Mouse (Mus musculus) neutrophil, adult 5-6 weeks (primary cell): Measurements from ENCODE around the gene Pcif1. TPM values are rescaled to one million over a fixed set of nuclear protein-coding genes. Genes with fewer than 3 reads are reported as not detected.

Experiments used
- ATAC-seq: fragments of 151-379, 151-347 bp; 2 replicates; pipeline ENCODE4 v1.8.0; 2017; ENCODE audit warnings: mild to moderate bottlenecking, moderate TSS enrichment; ENCODE audit not compliant: insufficient number of reproducible peaks, poor library complexity, low FRiP score, severe bottlenecking; ENCODE audit errors: extremely low read depth
- total RNA-seq: library from RNA; stranded (forward); fragments of 200-1000 nt; gene quantifications from 2 replicates; pipeline ENCODE4 v1.2.3, GENCODE M21; 2017

Pcif1 gene
- total RNA-seq, 1 experiment from 2014 or later: 66.9 TPM

DNA sequence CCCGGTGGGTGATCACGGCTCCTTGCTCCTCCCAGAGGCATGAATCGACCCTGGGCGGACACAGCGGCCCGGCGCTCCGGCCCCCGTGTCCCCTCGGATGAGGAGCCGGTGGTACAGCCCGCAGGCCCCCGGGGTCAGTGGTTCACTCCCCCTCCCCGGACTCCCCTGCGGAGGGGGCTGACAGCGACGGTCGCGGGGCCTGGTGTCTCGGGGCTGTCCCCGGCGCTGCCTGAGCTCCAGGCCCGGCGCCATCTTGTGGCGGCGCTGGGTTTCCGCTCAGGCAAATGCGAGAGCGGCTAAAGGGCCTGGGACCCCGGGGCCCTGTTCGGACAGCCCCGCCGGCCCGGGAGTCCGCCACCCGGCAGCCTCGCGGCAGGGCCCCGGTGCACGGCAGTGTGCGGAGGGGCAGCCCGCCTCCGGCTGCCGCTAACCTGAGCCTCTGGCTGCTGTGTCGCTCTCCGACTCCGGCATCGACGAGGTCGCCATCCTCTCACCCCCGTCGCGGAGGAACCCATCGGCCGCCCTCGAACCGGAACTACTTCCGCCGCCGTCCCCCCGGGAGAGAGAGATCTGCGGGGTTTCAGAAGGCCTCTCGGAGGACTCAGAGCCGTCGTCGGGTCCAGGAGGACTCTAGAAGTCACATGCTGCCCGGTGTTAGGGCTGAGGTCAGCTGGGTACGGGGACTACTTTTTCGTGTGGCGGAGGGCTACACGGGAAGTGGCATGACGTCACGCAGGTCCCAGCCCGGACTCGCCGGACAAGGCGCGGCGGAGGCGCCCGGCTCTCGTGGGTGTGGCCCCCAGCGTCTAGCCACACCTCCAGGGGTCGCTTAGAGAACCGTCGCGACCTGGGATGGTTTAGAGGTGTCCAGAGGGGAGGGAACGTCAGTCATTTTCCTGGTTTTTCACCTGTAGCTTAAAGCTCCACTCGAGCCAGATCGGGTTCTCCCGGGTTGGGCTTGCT lies 32.3 kb downstream of the Pcif1 start, which contains the start of gene Zfp335:
TSS of gene Zfp335 (minus strand) at position 672 of the 963 bp plus-strand sequence.
- ATAC-seq: peak; percentile 55

DNA sequence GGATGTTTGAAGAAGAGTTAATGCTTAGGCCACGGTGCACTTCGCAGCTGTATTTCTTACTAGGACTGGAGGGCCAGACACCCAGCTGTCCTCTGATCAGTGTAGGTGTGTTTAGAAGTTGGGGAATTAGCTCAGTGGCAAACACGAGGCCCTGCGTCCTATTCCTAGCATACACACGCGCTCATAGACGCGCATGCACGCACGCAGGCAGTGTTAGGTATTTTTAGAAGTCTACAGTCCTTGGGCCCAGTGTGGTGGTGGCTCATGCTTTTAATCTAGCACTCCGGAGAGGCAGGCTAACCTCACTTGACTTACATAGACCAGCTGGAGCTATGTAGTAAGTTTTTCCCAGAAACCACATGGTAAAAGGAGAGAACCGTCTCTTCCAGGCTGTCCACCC lies 33.0 kb downstream of the Pcif1 start:
- ATAC-seq: no peak

DNA sequence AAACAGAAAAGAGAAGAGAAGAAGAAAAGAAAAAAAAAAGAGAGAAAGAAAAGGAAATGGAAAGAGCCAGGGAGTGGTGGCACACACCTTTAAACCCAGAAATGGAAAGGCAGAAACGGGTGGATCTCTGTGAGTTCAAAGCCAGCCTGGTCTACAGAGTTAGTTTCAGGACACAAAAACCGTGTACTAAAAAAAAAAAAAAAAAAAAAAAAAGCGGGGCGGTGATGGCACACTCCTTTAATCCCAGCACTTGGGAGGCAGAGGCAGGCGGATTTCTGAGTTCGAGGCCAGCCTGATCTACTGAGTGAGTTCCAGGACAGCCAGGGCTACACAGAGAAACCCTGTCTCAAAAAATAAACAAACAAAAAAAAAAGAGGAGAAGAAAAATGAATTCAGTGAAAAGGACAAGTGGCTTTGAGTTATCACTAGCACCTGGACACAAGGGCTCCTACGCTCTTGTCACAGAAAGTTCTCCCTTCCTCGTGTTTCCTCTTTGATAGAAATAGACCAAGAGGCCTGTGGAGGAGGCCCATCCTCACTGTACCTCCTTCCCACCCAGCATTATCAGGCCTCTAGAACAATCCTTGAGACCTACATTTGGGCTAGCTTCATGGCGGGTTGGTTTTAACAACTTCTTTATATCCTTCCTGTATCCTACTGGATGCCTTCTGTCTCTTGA lies 33.8 kb downstream of the Pcif1 start:
- no peak for ATAC-seq

DNA sequence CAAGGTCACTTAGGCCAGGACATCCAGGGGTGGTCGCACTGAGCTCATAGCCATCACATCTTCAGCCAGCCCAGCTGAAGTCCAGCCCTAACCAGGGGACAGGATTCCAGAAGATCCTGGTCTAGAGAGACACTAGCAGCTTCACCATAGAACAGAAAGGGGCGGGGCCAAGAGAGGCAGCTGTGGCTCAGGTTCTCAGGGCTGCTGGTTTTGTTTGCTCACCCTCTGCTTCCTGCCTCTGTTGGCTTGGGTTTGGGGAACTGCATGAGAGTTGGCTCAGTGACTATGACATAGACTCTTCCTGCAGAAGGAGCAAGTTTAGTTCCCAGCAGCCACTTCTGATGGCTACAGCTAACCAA lies 34.3 kb downstream of the Pcif1 start:
- peak; percentile 67 for ATAC-seq

GRCm38 (mm10) chr2:164916820-164917219 lies 37.7 kb downstream of the Pcif1 start:
- ATAC-seq: peak; percentile 51; the same call in 1 of the 2 replicates

DNA sequence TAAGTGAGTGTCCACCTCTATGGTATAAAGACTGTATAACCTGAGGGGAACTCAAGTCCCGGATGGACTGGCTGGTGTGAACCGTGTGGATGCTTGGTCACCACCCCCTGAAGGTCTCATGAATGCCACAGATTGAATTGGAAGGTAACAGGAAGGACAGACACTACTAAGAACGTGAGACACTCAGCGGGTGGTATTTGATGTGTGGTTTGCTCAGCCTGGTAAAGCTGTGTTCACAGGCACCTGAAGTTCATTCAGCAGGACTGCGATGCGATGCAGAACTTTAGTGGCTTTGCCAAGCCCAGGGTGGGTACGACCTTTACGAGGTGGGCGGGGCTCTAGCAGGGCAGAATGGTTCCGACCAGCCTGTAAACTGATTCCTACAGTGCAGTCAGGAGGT lies 38.3 kb downstream of the Pcif1 start:
- ATAC-seq: no peak

GRCm38 (mm10) chr2:164918325-164918724 lies 39.2 kb downstream of the Pcif1 start:
- no peak for ATAC-seq

- no peak for ATAC-seq
Measured at GRCm38 (mm10) chr2:164921984-164922383, 42.9 kb downstream of the Pcif1 start.

GRCm38 (mm10) chr2:164923291-164923690 lies 44.2 kb downstream of the Pcif1 start:
- ATAC-seq: no peak

GRCm38 (mm10) chr2:164924100-164924857 lies 45.2 kb downstream of the Pcif1 start:
- peak; percentile 94 for ATAC-seq

GRCm38 (mm10) chr2:164930706-164931581 lies 51.8 kb downstream of the Pcif1 start:
- ATAC-seq: no peak

DNA sequence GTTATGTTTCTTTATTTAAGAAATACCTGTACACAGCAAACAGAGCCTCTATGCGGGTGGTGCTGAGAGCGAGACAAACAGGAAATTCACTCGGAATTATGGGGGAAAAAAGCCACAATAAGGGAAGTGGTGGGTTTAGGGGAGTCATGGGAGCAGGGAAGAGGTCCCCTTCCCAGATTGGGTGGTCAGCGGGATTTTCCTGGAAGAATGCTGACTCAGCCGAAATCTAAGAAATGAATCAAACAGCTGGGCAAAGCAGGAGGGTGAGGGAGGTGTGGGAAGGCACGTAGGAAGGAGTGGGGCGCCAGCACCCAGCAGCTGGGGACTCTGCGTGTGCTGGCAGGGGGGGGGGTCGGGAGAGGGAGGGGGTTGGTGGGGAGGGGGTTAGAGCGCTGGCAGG lies 54.4 kb downstream of the Pcif1 start:
- ATAC-seq: no peak

- ATAC-seq: no peak
Measured at GRCm38 (mm10) chr2:164935991-164936390, 56.9 kb downstream of the Pcif1 start.

DNA sequence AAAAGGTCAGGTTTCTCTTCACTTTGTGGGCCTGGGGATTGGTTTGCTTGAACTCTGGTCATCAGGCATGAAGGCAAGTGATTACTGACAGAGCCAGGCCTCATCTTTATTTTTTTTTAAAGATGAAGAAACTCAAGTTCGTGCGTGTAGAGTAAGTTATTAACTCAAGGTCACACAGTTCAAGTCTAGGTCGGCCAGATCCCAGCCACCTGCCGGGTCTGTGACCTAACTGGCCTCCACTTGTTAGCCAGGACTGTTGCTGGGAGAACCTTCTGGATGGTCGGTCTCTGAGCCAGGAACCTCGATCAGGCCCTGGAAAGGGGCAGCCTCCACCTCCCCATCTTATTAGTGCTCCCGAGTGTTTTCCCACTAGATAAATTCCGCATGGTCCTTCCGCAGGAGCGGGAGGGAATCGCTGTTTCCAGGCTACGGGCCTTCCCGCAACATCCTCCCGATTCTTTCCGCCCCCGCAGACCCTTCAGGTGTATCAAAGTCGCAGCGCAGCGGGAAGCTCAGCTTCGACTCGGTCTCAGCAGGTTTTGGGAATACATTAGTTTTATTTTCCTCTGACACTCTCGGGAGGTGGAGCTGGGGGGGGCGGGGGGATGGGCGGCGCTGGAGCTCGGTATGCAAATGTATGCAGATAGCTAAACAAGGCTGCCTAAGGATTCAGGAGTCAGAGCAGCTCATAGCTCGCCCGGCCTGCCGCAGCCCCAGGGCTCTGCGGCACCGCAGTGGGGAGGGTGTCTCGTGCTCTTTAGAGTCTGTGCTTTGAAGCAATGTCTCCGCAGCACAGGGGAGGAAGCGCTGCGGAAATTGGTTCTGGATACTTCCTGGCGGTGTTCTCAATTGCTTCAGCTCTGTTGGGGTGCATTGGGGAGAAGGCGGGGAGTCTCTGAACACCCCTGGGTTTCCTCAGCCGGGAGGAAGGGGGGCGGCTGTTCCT lies 59.3 kb downstream of the Pcif1 start:
- ATAC-seq: peak; percentile 15; the same call in 1 of the 2 replicates

DNA sequence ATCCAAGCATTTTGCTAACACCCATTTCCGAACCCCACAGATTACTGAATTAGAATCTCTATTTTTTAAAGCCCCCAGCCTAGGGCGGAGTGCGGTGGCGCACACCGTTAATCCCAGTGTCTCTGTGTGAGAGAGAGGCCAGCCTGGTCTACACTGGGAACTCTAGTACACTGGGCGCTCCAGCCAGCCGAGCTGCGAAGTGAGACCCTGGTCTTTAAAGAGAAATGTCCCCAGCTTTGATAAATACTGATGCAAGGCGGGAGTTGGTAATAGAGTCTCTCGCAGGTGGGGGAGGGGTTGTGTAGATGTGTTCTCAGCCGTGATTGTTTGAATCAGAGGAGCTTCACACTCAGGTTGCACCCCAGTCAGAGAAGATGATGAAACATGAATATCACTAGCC lies 60.0 kb downstream of the Pcif1 start:
- no peak for ATAC-seq

DNA sequence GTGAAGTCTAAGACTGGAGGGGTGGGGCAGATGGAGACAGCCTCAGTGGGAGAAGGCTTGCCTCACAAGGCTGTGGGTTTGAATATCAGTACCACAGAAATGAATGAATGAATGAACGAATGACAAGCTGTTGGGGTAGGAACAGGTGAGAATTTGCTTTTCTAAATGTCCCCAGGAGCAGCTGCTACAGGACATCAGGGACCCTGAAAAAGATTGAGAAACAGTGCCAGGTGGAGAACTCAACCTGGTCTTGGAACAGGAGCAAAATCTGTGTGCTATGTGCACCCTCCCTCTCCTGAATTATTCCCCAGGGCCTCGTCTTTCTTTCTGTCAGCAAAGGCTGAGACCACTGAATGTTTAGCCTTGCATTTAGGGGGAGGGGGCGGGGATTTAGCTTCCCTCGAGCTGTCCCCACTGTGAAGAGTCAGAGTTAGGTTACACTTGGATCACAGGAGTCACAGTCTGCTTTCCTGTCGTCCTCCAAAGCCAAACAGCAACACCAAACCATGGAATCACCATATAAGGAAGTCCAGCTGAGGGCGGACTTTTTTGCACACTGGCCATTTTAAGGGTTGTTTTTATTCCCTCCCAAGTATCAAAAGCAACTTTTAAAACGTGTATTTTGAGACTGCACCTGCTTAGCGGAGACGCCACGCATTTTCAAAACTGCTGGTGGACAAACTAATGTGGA lies 61.2 kb downstream of the Pcif1 start, which contains the start of gene Mmp9:
TSS of gene Mmp9 (plus strand) at position 641 of the 691 bp plus-strand sequence.
- no peak for ATAC-seq
